Mouse (Mus musculus) testis, adult 10 weeks (tissue): ENCODE data around the gene Pqlc3. TPM values are rescaled to one million over a fixed set of nuclear protein-coding genes. Genes with fewer than 3 reads are reported as not detected.

Experiments
- polyA plus RNA-seq: library from polyadenylated mRNA; stranded (reverse); fragments of 350-450 nt; fragmentation: Illumina TruSeq; extraction: RNeasy Lipid Tissue Mini Kit (QIAGEN cat#74804); gene quantifications from one replicate; pipeline ENCODE4 v1.2.3, GENCODE M21; 2014; ENCODE audit warnings: low read depth, low replicate concordance

Gene Pqlc3
- polyA plus RNA-seq, result 3.4 TPM

DNA sequence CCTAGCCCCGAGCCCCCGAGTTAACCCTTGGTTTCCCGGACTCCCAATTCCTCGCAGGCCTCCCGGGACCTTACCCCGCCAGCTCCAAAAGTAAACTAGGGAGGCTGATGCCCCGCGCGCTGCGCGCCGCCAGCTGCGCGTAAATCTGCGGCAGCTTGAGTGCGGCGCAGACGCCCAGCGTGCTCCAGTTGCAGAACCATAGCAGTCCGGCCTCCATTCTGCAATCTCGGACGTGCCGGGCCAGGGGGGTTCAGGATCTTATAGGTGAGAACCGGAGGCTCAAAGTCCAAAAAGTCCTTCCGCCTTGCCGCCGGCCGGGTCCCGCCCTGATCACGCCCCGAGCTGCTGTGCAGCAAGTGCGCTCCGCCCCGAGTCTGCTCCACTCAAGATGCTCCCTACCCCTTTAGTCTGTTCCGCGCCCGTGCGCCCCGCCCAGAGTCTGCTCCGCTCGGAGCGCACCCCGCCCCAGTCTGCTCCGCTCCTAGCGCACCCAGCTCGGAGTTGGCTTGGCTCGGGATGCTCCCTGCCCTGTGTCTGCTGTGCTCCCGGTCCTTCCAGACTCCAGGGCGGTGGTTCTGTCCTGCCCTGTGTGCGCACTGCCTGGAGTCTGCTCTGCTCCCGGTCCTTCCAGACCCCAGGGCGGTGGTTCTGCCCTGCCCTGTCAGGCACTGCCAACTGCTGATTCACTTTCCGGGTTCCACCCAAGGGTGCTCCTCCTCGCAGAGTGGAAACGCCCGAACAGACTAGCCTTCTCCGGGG lies at the start of gene Pqlc3:
Gene Pqlc3, minus strand, starts transcription at position 670 of the 759 bp plus-strand sequence.

DNA sequence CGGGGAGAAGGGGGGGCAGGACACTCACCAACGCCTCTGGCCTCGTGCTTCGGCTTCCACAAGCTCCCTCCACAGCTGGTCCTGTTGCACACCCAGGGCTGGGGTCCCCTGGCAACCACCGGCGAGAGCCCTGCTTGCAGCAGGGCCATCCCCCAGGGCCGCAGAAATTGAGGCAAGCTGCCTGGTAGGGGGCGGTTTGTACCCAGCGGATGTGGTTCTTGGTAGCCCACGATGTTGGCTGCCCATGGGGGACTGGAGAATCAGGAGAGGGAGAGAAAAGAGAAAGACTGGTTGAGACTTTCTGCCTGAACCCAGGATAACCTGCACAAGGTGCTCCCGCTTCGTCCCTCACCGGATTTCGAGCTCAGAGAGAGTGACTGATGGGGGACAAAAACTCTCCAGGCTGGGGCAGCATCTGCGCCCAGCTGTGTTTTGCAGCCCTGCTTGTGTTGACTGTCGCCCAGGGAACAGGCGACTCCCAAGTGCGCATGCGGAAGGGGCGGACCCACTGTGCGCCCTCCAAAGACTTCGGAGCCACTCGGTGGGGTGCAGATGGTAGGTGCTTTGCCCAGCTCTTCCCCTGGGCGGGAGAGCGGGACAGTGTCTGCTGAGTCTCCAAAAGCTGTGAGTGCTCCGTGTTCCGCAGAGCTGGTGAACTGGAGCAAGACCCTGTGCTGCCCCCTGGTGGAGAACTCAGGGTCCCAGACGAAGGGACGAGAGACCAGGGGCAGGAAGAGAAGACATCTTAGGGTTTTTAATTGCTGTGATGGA lies 11.1 kb upstream of the Pqlc3 start, which contains the start of gene 2410004P03Rik:
Gene 2410004P03Rik, minus strand, starts transcription at position 628 of the 771 bp plus-strand sequence.

Other genes with a start within 250 kb of the Pqlc3 start
- 0.99 TPM for gene Greb1, start 199.5 kb downstream of the Pqlc3 start, polyA plus RNA-seq
- gene E2f6, start 189.4 kb downstream of the Pqlc3 start, polyA plus RNA-seq, result 8.8 TPM
- 33.5 TPM for gene Rock2, start 105.5 kb downstream of the Pqlc3 start, polyA plus RNA-seq
- not detected for gene 2410004P03Rik, start 11.3 kb upstream of the Pqlc3 start, polyA plus RNA-seq
- gene Kcnf1, start 176.5 kb upstream of the Pqlc3 start, polyA plus RNA-seq, result 0.11 TPM